Mouse (Mus musculus) olfactory bulb, adult 2 months (tissue): ENCODE measurements around the gene Hrasls5. TPM values are rescaled to one million over a fixed set of nuclear protein-coding genes. Genes with fewer than 3 reads are reported as not detected.

Experiments used
- H3K27ac ChIP-seq: fragments of 200-500 bp; 2 replicates; pipeline ENCODE4 v1.5.1; 2012; ENCODE audit warnings: low read depth, low read length; ENCODE audit not compliant: insufficient read depth
- H3K4me1 ChIP-seq: fragments of 200-500 bp; 2 replicates; pipeline ENCODE4 v1.6.1; 2012; ENCODE audit warnings: low read length; ENCODE audit not compliant: control insufficient read depth, insufficient read depth
- H3K4me3 ChIP-seq: fragments of 200-500 bp; 2 replicates; pipeline ENCODE4 v1.5.1; 2012; ENCODE audit warnings: mild to moderate bottlenecking, low read depth, low read length, moderate library complexity; ENCODE audit not compliant: insufficient read depth
- CTCF ChIP-seq: fragments of 200-500 bp; IDR thresholded peaks from 2 replicates; pipeline ENCODE4 v1.5.1; 2012; ENCODE audit warnings: low read depth, mild to moderate bottlenecking, low read length, moderate library complexity; ENCODE audit not compliant: insufficient read depth
- POLR2A ChIP-seq: fragments of 200-500 bp; IDR thresholded peaks from 2 replicates; pipeline ENCODE4 v1.6.1; 2012; ENCODE audit warnings: mild to moderate bottlenecking, low read depth, low read length, moderate library complexity; ENCODE audit not compliant: insufficient read depth
- WGBS: fragments of 180-500 bp; shearing (Covaris S2); methylation state at CpG from one replicate; pipeline ENCODE4 v1.1.7; 2018; 5-methylcytosine and 5-hydroxymethylcytosine counted together
- polyA plus RNA-seq: library from polyadenylated mRNA; stranded (reverse); fragments of >200 nt; gene quantifications from 2 replicates; pipeline ENCODE4 v1.2.4, GENCODE M21; 2012; ENCODE audit warnings: low replicate concordance; ENCODE audit not compliant: missing spikeins, insufficient read depth, insufficient read length

Gene Hrasls5
- not detected in 2 replicates for polyA plus RNA-seq

DNA sequence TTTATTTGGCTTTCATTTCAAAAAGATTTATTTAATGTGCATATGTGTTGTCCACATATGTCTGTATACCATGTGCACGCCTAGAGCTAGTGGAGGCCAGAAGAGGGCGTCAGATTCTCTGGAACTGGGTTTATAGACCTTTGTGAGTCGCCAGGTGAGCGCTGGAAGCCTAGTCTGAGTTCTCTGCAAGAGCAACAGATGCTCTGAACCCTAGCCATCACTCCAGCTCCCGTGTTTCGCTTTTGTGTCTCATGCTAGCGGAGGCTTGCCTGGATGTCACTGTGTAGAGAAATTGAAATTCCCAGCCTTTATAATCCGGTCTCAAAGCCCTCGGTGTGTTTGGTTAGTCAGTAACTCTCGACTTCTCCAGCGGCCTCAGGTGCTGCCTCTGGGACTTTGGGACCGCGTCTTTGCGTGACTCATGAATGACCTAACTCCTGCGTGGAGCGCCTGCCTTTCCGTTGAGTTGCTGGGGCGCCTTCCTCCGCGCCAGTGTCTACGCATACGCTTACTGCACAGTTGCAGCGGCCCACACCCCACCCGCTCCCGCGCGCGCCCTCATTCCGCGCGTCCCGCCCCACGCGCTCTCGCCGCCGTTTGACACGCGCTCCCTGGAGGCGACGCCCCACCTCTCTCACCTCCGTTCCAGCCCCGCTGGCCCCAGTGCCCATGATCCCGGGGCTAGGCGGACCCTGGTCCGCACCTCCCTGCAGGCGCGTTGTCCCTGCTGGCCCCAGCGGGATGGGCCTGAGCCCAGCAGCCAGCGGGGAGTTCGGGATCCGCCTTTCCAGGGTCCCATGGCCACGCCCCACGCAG is at the start of gene Hrasls5:
Hrasls5 (plus strand) TSS at position 600 of the 816 bp plus-strand sequence.
- peaks cover 14% of the 10 kb centered on the region for H3K4me1 ChIP-seq
- H3K4me3 ChIP-seq: peak within 1 kb of the TSS; percentile 44
- WGBS: 6% methylated on average over 54 of the region's 54 CpGs
- no peak for TF ChIP-seq CTCF
- TF ChIP-seq POLR2A: no peak
- no peak within 1 kb of the TSS for H3K27ac ChIP-seq

DNA sequence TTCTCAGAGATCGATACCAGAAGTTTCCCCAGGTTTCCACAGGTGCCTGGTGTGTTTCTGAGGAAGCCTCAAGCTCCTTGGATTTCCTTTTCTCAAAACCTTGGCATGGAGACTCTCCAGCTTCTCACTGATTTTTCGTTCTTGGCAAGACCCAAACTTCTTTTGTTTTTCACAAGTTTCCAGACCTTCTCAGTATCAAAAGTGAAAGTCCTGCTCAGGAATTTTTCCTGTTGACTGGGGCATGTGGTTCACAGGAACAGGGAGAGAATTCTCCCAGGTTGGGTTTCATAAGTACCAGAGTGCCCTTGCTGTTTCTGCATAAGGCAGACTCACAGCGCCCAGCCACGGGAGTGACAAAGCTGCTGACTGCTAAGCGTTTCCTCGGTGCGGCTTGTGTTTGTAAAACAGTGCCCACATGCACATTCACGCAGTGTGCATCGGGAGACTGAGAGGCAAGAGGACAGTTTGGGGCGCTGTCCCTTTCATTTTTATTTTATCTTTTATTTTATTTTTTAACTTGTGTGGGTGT is 49.7 kb upstream of the Hrasls5 start:
- WGBS: 47% methylated on average over 10 of the region's 10 CpGs
- Histone ChIP-seq H3K4me1 (no peaks in the 10 kb centered on the region), H3K4me3 (no peak overlapping the region), H3K27ac (no peak overlapping the region)
- no peak for TF ChIP-seq CTCF
- TF ChIP-seq POLR2A: no peak

DNA sequence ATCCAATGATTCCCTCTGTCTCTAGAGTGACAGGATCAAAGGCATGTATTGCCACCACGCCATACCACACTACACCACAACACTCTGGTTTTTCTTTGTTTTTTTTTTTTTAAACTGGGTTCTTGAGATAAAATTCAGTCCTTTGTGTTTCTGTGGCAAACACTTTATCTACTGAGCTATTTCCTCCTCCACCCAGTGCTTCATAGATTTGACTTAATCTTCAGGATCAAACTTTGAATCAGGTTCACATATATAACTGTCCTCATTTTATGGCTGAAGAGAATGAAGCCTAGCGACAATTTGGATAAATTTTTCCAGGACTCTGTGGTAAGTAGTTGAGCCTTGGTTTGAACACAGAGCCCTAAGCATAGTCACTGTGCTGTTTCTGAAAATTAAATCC is 48.7 kb upstream of the Hrasls5 start:
- no peak overlapping the region for H3K27ac ChIP-seq
- H3K4me1 ChIP-seq: 0 out of 2 replicates have a peak, but pooled peaks cover 3% of the 10 kb centered on the region
- WGBS: 98% methylated on average over 2 of the region's 2 CpGs
- H3K4me3 ChIP-seq: no peak overlapping the region
- TF ChIP-seq CTCF (no peak), POLR2A (no peak)

DNA sequence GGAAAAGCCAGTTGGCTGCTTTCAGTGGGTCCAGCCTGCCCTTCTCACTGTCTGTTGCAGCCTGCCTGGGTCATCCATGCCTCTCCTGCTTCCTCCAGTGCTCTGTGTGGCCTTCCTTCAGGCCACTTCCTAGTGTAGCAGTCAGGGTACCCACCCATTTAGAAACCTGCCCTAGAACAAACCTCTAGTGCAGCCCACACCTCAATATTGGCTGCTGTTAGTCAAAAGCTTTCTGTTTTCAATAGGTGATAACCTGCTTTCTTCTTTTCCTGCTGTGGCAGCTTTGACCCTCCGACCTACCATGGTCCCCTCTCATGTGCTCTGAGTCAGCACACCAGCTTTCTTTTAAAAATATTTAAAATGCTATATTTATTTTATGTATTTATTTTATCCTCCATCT is 47.9 kb upstream of the Hrasls5 start:
- H3K27ac ChIP-seq: no peak overlapping the region

DNA sequence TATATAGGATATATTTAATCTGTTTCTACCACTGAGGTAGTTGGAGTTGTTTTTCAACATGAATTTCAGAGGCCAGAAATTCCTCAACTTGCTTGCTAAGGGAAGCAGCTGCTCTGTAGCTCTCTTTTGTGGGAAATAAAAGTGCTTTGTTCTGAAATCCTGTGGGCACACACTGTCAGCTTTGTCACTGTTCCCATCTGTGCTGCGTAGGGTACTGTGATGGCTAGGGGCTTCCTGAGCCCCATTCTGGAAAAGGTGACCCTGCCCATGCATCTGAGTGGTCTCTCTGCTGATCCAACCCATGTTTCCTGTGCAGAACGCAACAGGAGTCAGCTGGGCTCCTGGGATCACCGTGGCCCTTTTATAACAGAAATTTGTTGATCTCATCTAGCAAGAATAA is 45.5 kb upstream of the Hrasls5 start:
- Histone ChIP-seq H3K27ac (no peak overlapping the region), H3K4me3 (no peak overlapping the region), H3K4me1 (0 out of 2 replicates have a peak, but pooled peaks cover 3% of the 10 kb centered on the region)
- TF ChIP-seq POLR2A (no peak), CTCF (no peak)
- 56% methylated on average over 3 of the region's 3 CpGs for WGBS

More for the DNA sequence above, 47.9 kb upstream of the Hrasls5 start:
- H3K4me3 ChIP-seq: no peak overlapping the region
- 0 out of 2 replicates have a peak, but pooled peaks cover 3% of the 10 kb centered on the region for H3K4me1 ChIP-seq
- WGBS: 91% methylated on average over 1 of the region's 1 CpGs
- TF ChIP-seq CTCF (no peak), POLR2A (no peak)

DNA sequence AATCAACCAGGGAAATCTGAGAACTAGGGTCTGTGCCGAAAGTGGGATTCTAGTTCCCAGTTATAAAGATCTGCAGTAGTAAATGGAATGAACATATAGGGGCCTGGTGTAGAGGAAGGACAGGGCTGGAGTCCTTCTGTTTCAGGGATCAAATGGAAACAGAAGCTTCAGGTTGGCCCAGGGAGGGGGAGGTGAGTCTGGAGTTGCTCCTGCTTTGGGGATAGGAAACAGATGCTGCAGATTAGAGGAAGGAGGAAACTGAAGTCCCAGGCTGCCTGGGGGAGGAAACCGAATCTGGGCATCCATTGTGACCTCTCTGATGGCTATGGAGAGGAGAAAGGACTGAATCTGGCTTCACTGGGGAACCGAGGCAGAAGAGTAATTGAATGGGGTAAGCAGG is 44.0 kb upstream of the Hrasls5 start:
- WGBS: 68% methylated on average over 3 of the region's 3 CpGs
- H3K27ac ChIP-seq: 0 out of 2 replicates have a peak overlapping the region, but pooled peaks have one; percentile 24
- no peak for TF ChIP-seq CTCF

DNA sequence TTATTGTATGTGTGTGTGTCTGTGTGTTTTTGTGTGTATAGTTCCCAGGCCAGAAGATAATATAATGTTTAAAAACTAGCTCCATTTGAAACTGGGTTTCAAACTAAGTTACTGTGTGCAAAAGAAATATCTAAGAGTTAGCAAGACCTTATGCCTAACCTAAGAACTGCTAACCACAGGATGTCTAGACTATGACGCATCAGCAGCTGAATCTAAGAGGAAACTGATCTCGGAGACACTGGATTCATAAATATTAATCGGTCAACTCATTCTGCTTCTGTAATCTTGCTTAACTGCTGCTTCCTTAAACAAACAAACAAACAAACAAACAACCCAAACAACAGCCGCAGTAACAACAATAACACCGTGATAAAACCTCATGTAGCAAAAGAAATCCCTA is 42.7 kb upstream of the Hrasls5 start:
- TF ChIP-seq POLR2A: no peak
- Histone ChIP-seq H3K4me1 (0 out of 2 replicates have a peak, but pooled peaks cover 3% of the 10 kb centered on the region), H3K27ac (no peak overlapping the region), H3K4me3 (no peak overlapping the region)
- 71% methylated on average over 5 of the region's 5 CpGs for WGBS

More for the DNA sequence above, 44.0 kb upstream of the Hrasls5 start:
- 0 out of 2 replicates have a peak, but pooled peaks cover 3% of the 10 kb centered on the region for H3K4me1 ChIP-seq
- H3K4me3 ChIP-seq: no peak overlapping the region

DNA sequence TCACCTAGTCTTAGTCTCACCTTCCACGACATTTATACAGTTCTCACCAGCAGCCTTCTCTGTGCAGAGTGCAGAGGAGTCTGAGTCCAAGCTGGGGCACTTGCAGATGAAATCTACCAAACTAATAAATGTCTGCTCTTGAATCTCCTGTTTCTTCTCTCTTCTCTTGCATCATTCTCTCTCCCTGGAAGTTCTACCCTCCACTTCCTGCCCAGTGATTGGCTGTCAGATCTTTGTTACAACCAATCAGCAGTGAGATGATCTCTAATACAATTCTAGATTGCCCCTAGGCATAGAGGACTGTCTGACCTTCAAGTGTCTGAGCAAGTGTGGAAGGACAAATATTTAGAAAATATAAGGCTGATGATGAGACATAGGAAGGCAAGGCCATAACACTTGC is 36.2 kb upstream of the Hrasls5 start:
- no peak for TF ChIP-seq CTCF
- TF ChIP-seq POLR2A: no peak
- Histone ChIP-seq H3K27ac (no peak overlapping the region), H3K4me1 (peaks cover 2% of the 10 kb centered on the region; the same call in 1 of the 2 replicates), H3K4me3 (no peak overlapping the region)
- WGBS: 88% methylated on average over 1 of the region's 1 CpGs

DNA sequence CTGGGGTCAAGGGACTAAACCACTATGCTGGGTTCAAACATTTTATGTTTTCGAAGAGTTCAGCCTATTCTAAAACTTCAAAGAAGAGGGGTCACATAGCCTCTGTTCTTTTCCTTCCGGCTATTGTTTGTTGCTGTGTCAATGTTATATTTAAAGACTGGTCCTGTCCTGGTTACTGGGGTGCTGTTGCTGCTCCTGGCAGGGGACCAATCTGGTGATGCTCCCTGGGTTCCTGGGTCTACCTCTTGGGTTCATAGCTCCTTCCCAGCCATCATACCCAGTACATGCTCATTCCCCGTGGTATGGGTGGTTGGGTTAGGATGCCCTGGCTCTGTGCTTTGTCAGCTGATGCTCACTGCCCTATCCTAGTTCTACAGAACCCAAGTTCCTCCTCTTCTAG is 34.6 kb upstream of the Hrasls5 start:
- H3K4me1 ChIP-seq: peaks cover 3% of the 10 kb centered on the region; the same call in 1 of the 2 replicates
- no peak overlapping the region for H3K4me3 ChIP-seq
- no peak for TF ChIP-seq CTCF
- 88% methylated on average over 3 of the region's 3 CpGs for WGBS
- H3K27ac ChIP-seq: no peak overlapping the region
